In genomic region chr15:25591964-25592363, GRCm38 (mm10) we compare ENCODE assay signal across 23 mouse cellular contexts. TPM values are rescaled to one million over a fixed set of nuclear protein-coding genes. Genes with fewer than 3 reads are reported as not detected.
DNase-seq lines count a peak whose midpoint lies in the region; ATAC-seq and TF ChIP-seq lines count a peak whose summit lies in the region.
"Had no signal": no experiment of that assay in that cellular context is flagged by ENCODE, and none has a peak within 500 bp of the region (broad histone marks: within the 10 kb centered on the region; RNA-seq: fewer than 3 reads in every experiment).

No protein-coding gene starts in this region.

- peak; percentile 27 to 32 for DNase-seq in cerebellum, postnatal 25 days
- DNase-seq in cerebellum, adult 2 months: no peak
- peak; percentile 10 for DNase-seq in CD4-positive helper T cell, adult 2 months (ENCODE audit: low read depth, low spot score)
- DNase-seq in thymus, adult 18-20 months: peak; percentile 24 to 31
- peak; percentile 35 to 43 for DNase-seq in thymus, postnatal 36 days
- no peak for DNase-seq in urinary bladder, postnatal 25 days (ENCODE audit: low spot score)
- DNase-seq: adrenal gland, postnatal 25 days; gastrocnemius, adult 2 months; heart, postnatal 4 days; kidney, adult 9 months; kidney, postnatal 14 days; left cerebral cortex, postnatal 4 days; liver, postnatal 0 days; lung, postnatal 14 days; midbrain, embryonic 14.5 days; retina, postnatal 1 day; right cerebral cortex, postnatal 25 days; spleen, adult 18-20 months had no signal

- no peaks in the 10 kb centered on the region for H3K27me3 ChIP-seq in cerebellum, adult 2 months (ENCODE audit: control insufficient read depth, insufficient read depth, low read length)
- H3K27me3 ChIP-seq: hindbrain, embryonic 15.5 days; intestine, embryonic 15.5 days; neural tube, embryonic 12.5 days had no signal

- no peak overlapping the region for H3K4me3 ChIP-seq in cerebellum, adult 2 months (replicated peaks; ENCODE audit: insufficient read depth, low read depth, low read length)
- H3K4me3 ChIP-seq: gastrocnemius, adult 2 months; heart, embryonic 10.5 days; hindbrain, embryonic 15.5 days; intestine, embryonic 15.5 days; neural tube, embryonic 12.5 days had no signal

- no peak overlapping the region for H3K27ac ChIP-seq in cerebellum, adult 2 months (ENCODE audit: insufficient read depth, low read length)
- H3K27ac ChIP-seq: gastrocnemius, adult 2 months; heart, embryonic 10.5 days; hindbrain, embryonic 15.5 days; intestine, embryonic 15.5 days; neural tube, embryonic 12.5 days had no signal

- TF ChIP-seq POLR2A in cerebellum, adult 2 months (IDR thresholded peaks at IDR 0.05; ENCODE audit: borderline replicate concordance, insufficient read depth, low read length): no peak

- WGBS in cerebellum, adult 2 months: 61% methylated on average over 4 of the region's 4 CpGs

- ATAC-seq in megakaryocyte, adult 5-6 weeks (ENCODE audit: poor library complexity, severe bottlenecking): no peak
- ATAC-seq: intestine, embryonic 15.5 days; liver, postnatal 0 days had no signal

- no peak for TF ChIP-seq CTCF in cerebellum, adult 2 months (IDR thresholded peaks at IDR 0.05; ENCODE audit: borderline replicate concordance, insufficient read depth, low read depth, low read length)

- H3K4me1 ChIP-seq in cerebellum, adult 2 months (ENCODE audit: control insufficient read depth, insufficient read depth, low read length): peaks cover 9% of the 10 kb centered on the region
- H3K4me1 ChIP-seq: hindbrain, embryonic 15.5 days; neural tube, embryonic 12.5 days had no signal

RNA-seq across cellular contexts. Expression of gene Myo10, which starts 30.4 kb away (rescaled TPM):
- polyA plus RNA-seq in cerebellum, adult 2 months (2012; rRNA removed): 30.0 TPM in 2 replicates
- total RNA-seq in megakaryocyte, adult 5-6 weeks (2015): 0.91 and 0.93 TPM in 2 replicates
- total RNA-seq in megakaryocyte, adult 5-6 weeks (2017): 1.1 and 1.2 TPM in 2 replicates

Comparison
In these comparisons a context has a peak if more than half of its experiments do, and no peak if none do; other contexts are left out.
1. DNase-seq: peak in cerebellum, postnatal 25 days (2 of 2), CD4-positive helper T cell, adult 2 months (single experiment), thymus, adult 18-20 months (2 of 2) and thymus, postnatal 36 days (2 of 2); none in cerebellum, adult 2 months (0 of 2) and urinary bladder, postnatal 25 days (single experiment).